Mouse (Mus musculus): ENCODE measurements around the gene Aak1.
A peak's percentile ranks its signal among the peaks of the same experiment; 100 is the strongest.
"Not testable (repeated sequence)": the region's sequence is repeated elsewhere in the genome, so short reads cannot be mapped to it uniquely, and the experiment has no call there.

Gene Aak1

DNA sequence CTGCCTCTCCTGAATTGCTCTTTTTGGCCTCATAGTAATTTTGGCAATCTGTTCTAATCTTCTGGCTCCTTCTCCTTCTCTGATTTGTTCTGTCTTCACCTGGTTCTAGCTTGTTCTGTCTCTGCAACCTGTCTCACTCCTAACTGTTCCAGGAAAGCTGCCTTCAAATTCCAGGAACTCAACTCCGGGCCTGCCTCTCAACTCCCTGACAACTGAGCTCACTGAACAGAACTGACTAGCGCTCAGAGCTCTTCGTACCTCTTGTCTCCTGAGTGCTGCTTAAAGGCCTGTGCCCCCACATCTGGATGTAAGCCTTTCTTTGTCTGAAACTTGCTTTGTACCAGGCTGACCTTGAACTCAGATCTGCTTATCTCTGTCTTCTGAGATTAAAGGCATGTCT lies 183.1 kb downstream of the Aak1 start:
- no peak for DNase-seq

GRCm38 (mm10) chr6:87034395-87034794 lies 185.1 kb downstream of the Aak1 start:
- no peak for DNase-seq

GRCm38 (mm10) chr6:87037826-87038620 lies 188.7 kb downstream of the Aak1 start:
- peak; percentile 15 for DNase-seq

GRCm38 (mm10) chr6:87039161-87039560 lies 189.8 kb downstream of the Aak1 start:
- DNase-seq = no peak

DNA sequence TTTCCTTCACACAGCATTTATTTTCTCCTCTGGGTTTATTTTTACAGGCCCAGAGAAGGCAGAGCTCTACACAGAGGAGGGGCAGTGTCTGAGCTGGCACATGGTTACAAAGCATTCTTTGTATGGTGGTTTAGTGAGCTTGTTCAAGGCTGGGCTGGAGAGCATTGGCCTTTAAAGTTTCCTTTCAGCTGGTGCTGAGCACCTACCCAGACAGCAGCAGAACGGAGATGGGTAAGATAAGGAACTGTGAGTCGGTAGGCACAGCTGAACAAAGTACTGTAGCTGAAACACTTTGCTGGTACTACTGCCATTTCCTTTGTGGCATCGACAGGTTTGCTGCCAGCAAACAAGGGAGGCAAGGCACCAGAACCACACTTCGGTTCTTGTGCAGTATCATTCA lies 191.7 kb downstream of the Aak1 start:
- no peak for DNase-seq

DNA sequence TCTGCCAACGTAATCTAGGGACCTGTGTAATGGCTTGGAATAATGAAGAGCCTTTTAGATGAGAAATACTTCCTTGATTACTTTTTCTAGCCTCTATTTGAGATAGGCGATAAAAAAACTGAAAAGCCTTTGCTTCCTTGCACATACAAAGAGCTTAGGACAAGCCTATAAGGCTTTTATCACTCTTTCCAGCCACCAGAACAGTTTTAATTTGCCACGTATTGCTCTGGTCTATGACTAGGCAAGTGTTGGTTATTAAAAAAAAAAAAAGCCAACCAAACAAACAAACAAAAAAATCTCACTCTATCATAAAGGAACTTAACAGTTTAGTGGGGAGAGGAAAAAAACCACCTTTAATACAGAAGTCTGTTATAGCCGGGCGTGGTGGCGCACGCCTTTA lies 192.1 kb downstream of the Aak1 start:
- no peak for DNase-seq

- DNase-seq = no peak
Observed at GRCm38 (mm10) chr6:87042004-87042336, 192.7 kb downstream of the Aak1 start.

- peak; percentile 94 for DNase-seq
Observed at GRCm38 (mm10) chr6:87042337-87043130, 193.2 kb downstream of the Aak1 start, which contains the start of gene Gfpt1. Gfpt1 (plus strand) TSS chr6:87042846.

- DNase-seq = no peak
Observed at GRCm38 (mm10) chr6:87043131-87043516, 193.8 kb downstream of the Aak1 start.

DNA sequence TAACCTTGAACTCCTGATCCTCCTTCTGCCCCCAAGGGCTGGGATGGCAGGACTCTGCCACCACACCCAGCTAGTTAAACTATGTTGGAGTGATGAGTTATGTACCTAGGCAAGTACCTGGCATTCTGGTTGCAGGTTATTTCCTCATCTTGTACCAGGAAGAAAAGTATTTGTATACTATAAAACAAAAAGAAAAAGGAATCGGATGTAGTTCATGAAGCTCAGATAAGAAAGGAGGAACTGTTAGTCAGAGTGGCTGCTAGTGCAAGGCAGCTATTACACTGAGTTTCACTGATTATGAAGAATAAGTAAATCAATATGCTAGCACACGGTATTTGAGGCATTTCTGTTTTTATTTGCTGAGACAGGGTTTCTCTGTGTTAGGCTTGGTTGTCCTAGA lies 195.6 kb downstream of the Aak1 start:
- no peak for DNase-seq

GRCm38 (mm10) chr6:87045507-87045906 lies 196.2 kb downstream of the Aak1 start:
- DNase-seq = no peak

DNA sequence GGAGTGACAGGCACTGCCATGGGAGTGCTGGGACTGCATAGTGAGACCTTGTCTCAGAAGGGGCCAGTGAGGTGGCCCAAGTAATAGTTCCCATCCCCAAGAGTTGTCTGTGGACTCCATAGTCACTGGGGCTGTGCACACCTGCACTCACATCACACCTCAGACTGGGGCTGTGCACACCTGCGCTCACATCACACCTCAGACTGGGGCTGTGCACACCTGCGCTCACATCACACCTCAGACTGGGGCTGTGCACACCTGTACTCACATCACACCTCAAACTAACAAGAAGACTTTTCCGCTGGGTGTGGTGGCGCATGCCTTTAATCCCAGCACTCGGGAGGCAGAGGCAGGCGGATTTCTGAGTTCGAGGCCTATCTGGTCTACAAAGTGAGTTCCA lies 199.4 kb downstream of the Aak1 start:
- DNase-seq = not testable (repeated sequence)

- DNase-seq = no peak
Observed at GRCm38 (mm10) chr6:87051886-87052425, 202.6 kb downstream of the Aak1 start.
